ENCODE assay signal across 8 mouse cellular contexts in genomic region chr17:13700131-13701016, GRCm38 (mm10). TPM values are rescaled to one million over a fixed set of nuclear protein-coding genes. Genes with fewer than 3 reads are reported as not detected.
DNase-seq lines count a peak whose midpoint lies in the region; TF ChIP-seq lines count a peak whose summit lies in the region.

No protein-coding gene starts in this region.

- peak; percentile 72 to 85 for DNase-seq in heart, adult 18-20 months
- peak; percentile 78 for DNase-seq in kidney, adult 11 months
- peak; percentile 66 for DNase-seq in lung, adult 2 months
- peak; percentile 65 for DNase-seq in retina, postnatal 1 day
- no peak for DNase-seq in spleen, postnatal 36 days (ENCODE audit: low spot score in 2 of 2)
- no peak for DNase-seq in right cerebral cortex, postnatal 10 days (ENCODE audit: low spot score in 2 of 2)

- H3ac ChIP-seq in C2C12 (ENCODE audit: control insufficient read depth, insufficient read length, low read depth) = no peak overlapping the region

- no peak for TF ChIP-seq CTCF in C2C12 (IDR thresholded peaks at IDR 0.05; ENCODE audit: control insufficient read depth, insufficient read depth, insufficient read length)
- TF ChIP-seq CTCF in cortical plate, adult 2 months (IDR thresholded peaks at IDR 0.05; ENCODE audit: extremely low read depth, insufficient read depth, low read length) = no peak
- TF ChIP-seq CTCF in lung, adult 2 months (IDR thresholded peaks at IDR 0.05; ENCODE audit: insufficient read depth, low read length) = no peak

- 23% methylated on average over 4 of the region's 4 CpGs for WGBS in lung, adult 2 months

- H3K79me2 ChIP-seq in C2C12 (ENCODE audit: control insufficient read depth, insufficient read depth) = no peaks in the 10 kb centered on the region

- no peaks in the 10 kb centered on the region for H3K79me3 ChIP-seq in C2C12 (ENCODE audit: low read depth)

- no peaks in the 10 kb centered on the region for H3K27me3 ChIP-seq in C2C12 (ENCODE audit: control insufficient read depth, insufficient read depth, insufficient read length)

- H3K4me1 ChIP-seq in cortical plate, adult 2 months (ENCODE audit: control insufficient read depth, insufficient read depth, low read length) = no peaks in the 10 kb centered on the region; the same call in 1 of the 2 replicates
- peaks cover 30% of the 10 kb centered on the region for H3K4me1 ChIP-seq in lung, adult 2 months (ENCODE audit: control insufficient read depth, insufficient read depth, low read length)

- no peak overlapping the region for H3K4me3 ChIP-seq in C2C12 (ENCODE audit: insufficient read depth, poor library complexity, severe bottlenecking)
- no peak overlapping the region for H3K4me3 ChIP-seq in cortical plate, adult 2 months (ENCODE audit: insufficient read depth, low read length)
- H3K4me3 ChIP-seq in lung, adult 2 months (replicated peaks; ENCODE audit: extremely low read depth, low read depth, low read length) = no peak overlapping the region

- peak overlapping the region; percentile 64 for H3K27ac ChIP-seq in cortical plate, adult 2 months (ENCODE audit: insufficient read depth, low read length)

- no peak for TF ChIP-seq POLR2A in cortical plate, adult 2 months (IDR thresholded peaks at IDR 0.05; ENCODE audit: extremely low read depth, insufficient read depth, low read length)
- TF ChIP-seq POLR2A in lung, adult 2 months (IDR thresholded peaks at IDR 0.05; ENCODE audit: borderline replicate concordance, extremely low read depth, low read depth, low read length) = no peak

- no peaks in the 10 kb centered on the region for H3K36me3 ChIP-seq in C2C12 (ENCODE audit: control insufficient read depth, insufficient read depth)

TF ChIP-seq in C2C12, 6 proteins besides CTCF, POLR2A, EP300 and RAD21:
- TF ChIP-seq FOSL1 (IDR thresholded peaks at IDR 0.05; ENCODE audit: insufficient read depth, low read length, poor library complexity, severe bottlenecking) = no peak
- TF ChIP-seq CEBPB (IDR thresholded peaks at IDR 0.05; ENCODE audit: low read depth) = peak; percentile 66
- no peak for TF ChIP-seq USF1 (IDR thresholded peaks at IDR 0.05; ENCODE audit: low read depth)
- TF ChIP-seq MAX (IDR thresholded peaks at IDR 0.05) = no peak

RNA-seq across cellular contexts. Expression of gene Afdn, which starts 60.0 kb away (rescaled TPM):
- 21.0 TPM for polyA plus RNA-seq in C2C12 (2012; fragmentation: generic; extraction: Trizol)
- 73.9 and 77.3 TPM in 2 replicates for polyA plus RNA-seq in cortical plate, adult 2 months (2012; rRNA removed)
- 10 to 100 TPM; 49.0 to 52.5 TPM for total RNA-seq in heart, adult 18-20 months (2021)
- polyA plus RNA-seq in lung, adult 2 months (2012; rRNA removed) = 52.2 and 78.2 TPM in 2 replicates

Comparison
In these comparisons a context has a peak if more than half of its experiments do, and no peak if none do; other contexts are left out.
1. DNase-seq: peak in heart, adult 18-20 months (2 of 2), kidney, adult 11 months (single experiment), lung, adult 2 months (single experiment) and retina, postnatal 1 day (single experiment); none in spleen, postnatal 36 days (0 of 2) and right cerebral cortex, postnatal 10 days (0 of 2).